Mouse (Mus musculus) heart, adult 10 weeks (tissue): ENCODE measurements around the gene Krt31. TPM values are rescaled to one million over a fixed set of nuclear protein-coding genes. Genes with fewer than 3 reads are reported as not detected.

ENCODE experiments used
- polyA plus RNA-seq: library from polyadenylated mRNA; stranded (reverse); fragments of 350-450 nt; fragmentation: Illumina TruSeq; extraction: RNeasy Lipid Tissue Mini Kit (QIAGEN cat#74804); gene quantifications from one replicate; pipeline ENCODE4 v1.2.3, GENCODE M21; 2014; ENCODE audit warnings: low read depth, low replicate concordance

The Krt31 gene
- not detected for polyA plus RNA-seq

GRCm38 (mm10) chr11:100050451-100050850, at the start of gene Krt31:
Gene Krt31, minus strand, starts transcription at chr11:100050551.

GRCm38 (mm10) chr11:100096141-100096540, 45.8 kb upstream of the Krt31 start, which contains the start of gene Krt35:
Gene Krt35, minus strand, starts transcription at chr11:100096241.

GRCm38 (mm10) chr11:100087861-100088260, 37.5 kb upstream of the Krt31 start, which contains the start of gene Krt32:
Gene Krt32, minus strand, starts transcription at chr11:100088226.

GRCm38 (mm10) chr11:100041454-100041853, 8.9 kb downstream of the Krt31 start, which contains the start of gene Krt34:
Gene Krt34, minus strand, starts transcription at chr11:100041554.

GRCm38 (mm10) chr11:100029768-100030167, 20.6 kb downstream of the Krt31 start, which contains the start of gene Krt33b:
Gene Krt33b, minus strand, starts transcription at chr11:100029868.

GRCm38 (mm10) chr11:100016112-100016511, 34.2 kb downstream of the Krt31 start, which contains the start of gene Krt33a:
Gene Krt33a, minus strand, starts transcription at chr11:100016212.

Other genes with a start within 250 kb of the Krt31 start
- gene Gm11554, start 246.1 kb downstream of the Krt31 start, polyA plus RNA-seq: not detected
- not detected for gene Krtap4-13, start 240.7 kb downstream of the Krt31 start, polyA plus RNA-seq
- not detected for gene Gm11564, start 234.9 kb downstream of the Krt31 start, polyA plus RNA-seq
- not detected for gene 2300003K06Rik, start 212.5 kb downstream of the Krt31 start, polyA plus RNA-seq
- not detected for gene Krtap4-16, start 198.9 kb downstream of the Krt31 start, polyA plus RNA-seq
- gene Gm11568, start 192.6 kb downstream of the Krt31 start, polyA plus RNA-seq: not detected
- not detected for gene Gm11559, start 186.1 kb downstream of the Krt31 start, polyA plus RNA-seq
- gene Krtap9-1, start 177.2 kb downstream of the Krt31 start, polyA plus RNA-seq: not detected
- not detected for gene Gm11567, start 171.4 kb downstream of the Krt31 start, polyA plus RNA-seq
- not detected for gene Krtap31-1, start 142.6 kb downstream of the Krt31 start, polyA plus RNA-seq
- gene Gm11565, start 135.8 kb downstream of the Krt31 start, polyA plus RNA-seq: not detected
- not detected for gene Krtap31-2, start 114.3 kb downstream of the Krt31 start, polyA plus RNA-seq
- not detected for gene Krtap9-5, start 102.1 kb downstream of the Krt31 start, polyA plus RNA-seq
- not detected for gene Krtap29-1, start 71.5 kb downstream of the Krt31 start, polyA plus RNA-seq
- gene Krtap16-1, start 64.0 kb downstream of the Krt31 start, polyA plus RNA-seq: not detected
- gene Krtap17-1, start 56.6 kb downstream of the Krt31 start, polyA plus RNA-seq: not detected
- gene Krt33a, start 34.3 kb downstream of the Krt31 start, polyA plus RNA-seq: not detected
- gene Krt33b, start 20.7 kb downstream of the Krt31 start, polyA plus RNA-seq: not detected
- gene Krt34, start 9.0 kb downstream of the Krt31 start, polyA plus RNA-seq: not detected
- gene Krt32, start 37.7 kb upstream of the Krt31 start, polyA plus RNA-seq: not detected
- gene Krt35, start 45.7 kb upstream of the Krt31 start, polyA plus RNA-seq: not detected
- gene Krt36, start 55.1 kb upstream of the Krt31 start, polyA plus RNA-seq: not detected
- gene Krt13, start 71.0 kb upstream of the Krt31 start, polyA plus RNA-seq: not detected
- gene Krt15, start 85.4 kb upstream of the Krt31 start, polyA plus RNA-seq: not detected
- gene Krt19, start 98.1 kb upstream of the Krt31 start, polyA plus RNA-seq: 7.3 TPM
- gene Krt9, start 142.7 kb upstream of the Krt31 start, polyA plus RNA-seq: not detected
- gene Krt14, start 157.0 kb upstream of the Krt31 start, polyA plus RNA-seq: not detected
- not detected for gene Krt16, start 198.4 kb upstream of the Krt31 start, polyA plus RNA-seq
- gene Krt17, start 210.5 kb upstream of the Krt31 start, polyA plus RNA-seq: not detected
- not detected for gene Krt42, start 219.3 kb upstream of the Krt31 start, polyA plus RNA-seq